Mouse (Mus musculus) heart, adult 11 months (tissue): ENCODE results near the gene Rora.

Experiments
- DNase-seq: peaks from one replicate; pipeline ENCODE4 v3.0.0; 2022

The Rora gene

DNA sequence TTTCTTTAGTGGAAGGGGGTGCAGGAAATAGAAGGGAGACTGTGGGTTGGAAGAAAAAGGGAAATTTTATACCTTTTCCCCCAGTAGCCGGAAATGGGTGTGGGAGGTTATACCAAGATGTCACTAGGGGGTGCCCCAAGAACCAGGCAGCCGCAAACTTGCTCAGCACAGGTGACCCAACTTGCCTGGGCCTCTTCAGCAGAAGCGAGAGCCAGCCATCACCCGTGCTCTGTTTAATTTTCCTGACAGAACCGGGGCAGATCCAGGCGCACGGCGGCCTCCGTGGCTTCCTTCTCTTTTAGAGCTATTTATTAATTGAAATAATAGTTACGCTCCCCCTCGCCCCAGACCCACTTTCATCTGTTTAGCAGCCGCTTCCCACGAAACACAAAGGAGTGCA, 313.0 kb downstream of the Rora start:
- no peak for DNase-seq

DNA sequence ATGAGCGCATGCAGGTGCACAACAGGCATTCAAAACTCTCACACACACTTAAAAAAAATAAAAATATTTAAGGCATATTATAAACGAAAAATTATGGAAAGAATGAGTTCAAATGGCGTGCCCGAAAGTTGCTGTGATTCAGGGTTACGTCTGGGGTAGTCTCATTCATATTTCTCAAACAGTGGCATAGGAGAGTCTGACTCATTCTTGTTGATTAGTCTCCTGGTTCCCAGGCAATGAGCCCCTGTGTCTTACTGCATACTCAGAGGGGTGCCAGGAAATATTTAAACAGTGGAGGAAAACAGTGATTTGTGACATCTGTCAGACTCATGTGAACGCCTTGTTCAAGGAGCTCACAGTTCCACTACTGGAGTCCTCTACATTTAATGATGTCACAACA, 316.5 kb downstream of the Rora start:
- no peak for DNase-seq

DNA sequence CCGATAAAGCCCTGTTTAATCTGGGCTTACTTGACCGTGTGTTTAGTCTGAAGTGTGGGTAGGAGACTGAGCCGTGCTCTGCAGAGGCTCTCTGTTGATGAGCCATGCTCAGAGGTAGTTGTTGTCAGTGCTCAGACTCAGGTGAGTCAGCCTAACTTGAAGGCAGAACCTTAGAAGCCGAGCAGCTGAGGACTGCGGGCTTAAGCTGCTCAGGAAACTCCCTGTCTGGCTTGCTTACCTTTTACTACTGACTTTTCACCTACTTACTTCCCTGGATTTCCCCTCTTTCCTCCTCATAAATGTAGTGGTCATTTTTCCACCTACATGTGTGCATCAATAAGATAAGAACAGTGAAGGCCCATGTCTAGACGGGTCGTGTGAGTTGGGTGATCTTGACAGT, 318.7 kb downstream of the Rora start:
- DNase-seq: no peak

DNA sequence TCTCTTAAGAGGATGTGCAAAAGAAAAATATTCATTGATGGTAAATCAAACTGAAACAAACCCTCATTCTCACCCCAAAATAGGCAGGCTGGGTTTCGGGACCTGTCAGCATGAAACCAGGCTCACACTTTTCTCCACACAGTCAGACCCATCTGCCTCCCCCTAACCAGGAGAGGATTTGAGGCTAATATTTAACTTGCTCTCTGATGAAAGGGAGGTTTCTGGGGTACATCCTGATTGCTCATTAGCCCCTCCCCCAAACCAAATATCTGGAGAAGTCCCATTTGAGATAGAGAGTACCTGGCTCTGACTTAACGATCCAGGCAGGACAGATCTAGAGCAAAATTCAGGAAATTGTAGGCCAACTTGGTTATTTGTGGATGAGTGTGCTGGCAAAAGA, 320.9 kb downstream of the Rora start:
- no peak for DNase-seq

DNA sequence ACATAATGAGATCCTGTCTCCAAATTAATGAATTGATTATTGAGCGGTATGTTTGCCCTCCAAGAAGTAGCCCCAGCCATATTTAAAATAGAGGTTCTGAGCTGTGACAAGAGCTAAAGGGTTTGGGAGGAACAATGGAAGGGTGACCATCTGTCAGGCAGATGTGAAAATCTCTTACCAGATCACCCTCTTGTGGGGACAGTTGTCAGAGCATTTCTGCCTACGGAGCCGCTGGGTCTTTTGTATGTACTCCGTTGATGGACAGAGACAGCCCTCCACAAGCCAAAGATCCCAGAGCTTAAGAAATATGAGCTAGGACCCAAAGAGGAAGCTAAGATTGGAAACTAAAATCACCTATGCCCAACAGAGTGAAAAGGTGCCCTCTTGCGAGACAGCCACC, 322.6 kb downstream of the Rora start:
- no peak for DNase-seq

DNA sequence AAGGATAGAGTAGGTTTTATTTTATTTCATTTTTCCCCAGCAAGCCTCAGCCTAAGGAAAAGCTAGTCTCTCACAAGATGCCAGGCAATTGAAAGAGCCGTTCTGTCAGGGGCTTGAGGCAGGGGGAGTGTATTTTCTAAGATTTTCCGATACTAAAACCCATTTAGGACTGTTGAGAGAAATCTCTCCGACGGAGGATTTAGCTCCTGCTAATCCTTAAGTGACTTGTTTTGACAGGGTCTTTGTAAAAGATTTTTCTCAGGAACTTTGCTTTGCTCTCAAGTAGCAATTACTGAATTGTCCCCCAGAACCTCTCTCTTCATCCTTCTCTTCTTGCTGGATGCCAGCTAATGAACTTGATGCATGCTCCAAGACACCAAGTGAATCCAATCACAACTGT, 323.3 kb downstream of the Rora start:
- no peak for DNase-seq

DNA sequence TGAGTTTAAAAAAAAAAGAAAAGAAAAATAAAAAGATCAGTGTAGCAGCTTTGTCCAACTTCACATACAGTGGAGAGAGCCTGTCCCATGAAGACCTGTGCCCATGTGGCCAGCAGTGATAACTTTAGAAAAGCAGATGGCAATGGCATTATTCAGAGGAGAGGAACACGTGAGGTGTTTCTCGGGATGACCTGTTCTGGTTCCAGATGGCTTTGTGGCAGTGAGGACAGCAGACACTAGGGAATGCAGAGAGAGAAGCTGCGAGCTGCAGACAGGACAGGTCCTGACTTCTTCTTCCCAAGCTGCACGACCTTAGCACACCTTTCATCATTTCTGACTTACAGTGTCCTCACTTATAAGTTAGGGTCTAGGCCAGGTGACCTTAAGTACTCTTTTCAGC, 325.1 kb downstream of the Rora start:
- no peak for DNase-seq

DNA sequence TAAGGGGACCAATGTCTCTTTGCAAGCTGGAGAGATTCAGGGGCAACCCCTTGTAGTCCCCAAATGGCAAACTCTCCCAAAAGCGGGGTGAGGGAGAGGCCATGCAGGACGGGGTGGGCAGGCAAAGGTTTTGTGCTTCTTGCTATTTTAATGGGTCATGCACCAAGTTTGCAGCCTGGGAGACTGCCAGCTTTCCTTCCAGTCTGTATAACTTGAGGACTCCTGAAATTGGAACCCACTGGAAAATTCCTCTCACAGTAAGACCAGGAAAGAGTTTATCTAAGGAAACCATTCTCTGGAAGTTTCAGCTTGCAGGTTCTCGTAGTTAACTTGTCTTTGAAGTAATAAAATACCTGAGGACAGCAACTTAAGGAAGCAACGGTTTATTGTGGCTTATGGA, 326.5 kb downstream of the Rora start:
- no peak for DNase-seq

DNA sequence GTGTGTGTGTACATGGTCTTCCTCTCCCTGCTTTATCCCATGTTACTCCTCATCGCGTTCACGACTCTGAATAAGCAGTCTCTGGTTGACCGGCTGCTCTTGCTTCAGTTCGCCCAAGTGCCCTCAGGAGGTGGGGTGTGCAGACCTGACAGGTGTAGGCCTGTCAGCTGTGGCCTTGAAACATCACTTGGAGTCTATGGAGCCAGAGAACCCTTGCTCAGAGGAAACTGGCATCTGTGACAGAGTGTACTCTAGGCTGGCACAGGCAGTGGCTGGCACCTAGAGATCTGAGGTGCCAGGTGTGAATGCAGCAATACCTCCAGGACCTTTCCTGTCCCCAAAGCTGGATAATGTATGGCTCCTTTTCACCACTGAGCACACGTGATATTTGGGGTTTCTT, 331.5 kb downstream of the Rora start:
- DNase-seq: peak; percentile 85

DNA sequence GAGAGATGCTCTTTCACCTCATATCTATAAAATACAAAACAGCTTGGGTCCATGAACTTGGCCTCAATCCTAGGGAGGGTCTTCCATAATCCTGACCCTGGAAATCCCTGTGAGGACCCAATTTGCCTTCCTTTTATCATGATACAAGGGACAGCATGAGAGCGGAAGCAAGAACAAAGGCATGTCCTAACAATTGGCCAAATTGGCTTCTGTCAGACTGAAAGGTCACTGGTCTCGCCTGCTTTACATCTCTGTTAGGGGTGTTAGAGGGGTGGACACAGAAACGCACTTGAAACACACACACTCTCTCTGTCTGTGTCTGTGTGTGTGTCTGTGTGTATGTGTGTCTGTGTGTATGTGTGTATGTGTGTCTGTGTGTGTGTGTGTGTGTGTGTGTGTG, 332.2 kb downstream of the Rora start:
- DNase-seq: no peak

DNA sequence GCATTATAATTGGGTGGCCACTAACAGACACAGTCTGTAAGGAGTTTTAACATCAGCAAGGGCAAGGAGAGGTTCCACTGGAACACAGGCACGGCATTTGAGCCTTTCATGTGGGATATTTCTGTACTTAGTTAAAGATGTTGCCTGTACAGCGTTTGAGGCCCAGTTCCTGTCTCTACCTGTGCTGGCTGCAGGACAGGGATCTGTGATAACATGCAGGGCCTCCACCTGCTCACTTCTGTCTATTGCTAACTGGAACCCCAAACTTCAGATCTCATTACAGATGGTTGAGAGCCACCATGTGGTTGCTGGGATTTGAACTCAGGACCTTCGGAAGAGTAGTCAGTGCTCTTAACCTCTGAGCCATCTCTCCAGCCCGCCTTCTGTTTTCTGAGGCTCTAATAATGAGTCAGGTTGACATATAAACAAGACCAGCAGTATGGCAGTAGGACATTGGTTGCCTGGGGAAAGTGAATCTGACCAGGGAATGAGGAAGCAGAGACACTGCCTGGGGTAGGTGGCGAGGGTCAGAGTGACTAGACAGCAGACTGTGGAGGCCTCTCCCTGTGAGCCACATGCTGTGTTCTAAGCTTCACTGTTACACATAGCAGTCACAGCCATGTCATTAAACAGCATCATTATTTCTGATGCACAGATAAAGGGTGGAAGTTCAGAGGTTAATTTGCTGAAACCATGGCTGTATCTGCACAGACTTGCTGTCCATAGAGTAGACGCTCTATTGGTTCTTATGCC, 333.9 kb downstream of the Rora start:
- DNase-seq: peak; percentile 71

DNA sequence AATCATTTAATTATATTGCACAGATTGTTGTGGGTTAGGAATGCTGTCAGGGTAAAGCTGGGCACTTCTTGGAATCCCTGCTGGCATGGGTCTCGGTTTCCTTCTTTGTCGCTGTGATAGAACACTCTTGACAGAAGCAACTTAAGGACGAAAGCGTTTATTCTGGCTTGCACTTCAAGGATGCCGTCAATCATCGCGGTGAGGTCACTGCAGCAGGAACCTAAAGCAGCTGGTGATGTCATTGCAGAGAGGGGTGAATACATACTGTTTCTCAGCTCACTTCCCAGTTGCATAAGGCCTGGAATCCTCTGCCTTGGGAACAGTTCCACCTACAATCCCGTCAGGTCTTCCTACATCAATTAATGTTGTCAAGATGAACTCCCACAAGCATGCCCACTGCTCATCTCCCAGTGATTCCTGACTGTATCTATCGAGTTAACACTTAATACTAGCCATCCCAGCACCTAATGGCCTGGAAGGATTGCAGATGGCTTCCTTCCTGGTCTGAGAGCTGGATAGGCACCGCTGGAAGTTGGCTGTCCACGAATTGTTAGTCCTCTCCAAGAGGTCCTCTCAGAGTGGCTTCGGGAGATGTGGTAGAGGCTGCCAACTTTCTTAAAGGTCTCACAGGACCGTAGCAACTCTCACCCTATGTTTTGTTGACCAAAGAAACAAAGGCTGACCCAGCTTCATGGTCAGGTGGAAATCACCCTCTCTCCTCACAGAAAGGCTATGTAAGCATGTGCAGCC, 334.8 kb downstream of the Rora start:
- DNase-seq: peak; percentile 86

DNA sequence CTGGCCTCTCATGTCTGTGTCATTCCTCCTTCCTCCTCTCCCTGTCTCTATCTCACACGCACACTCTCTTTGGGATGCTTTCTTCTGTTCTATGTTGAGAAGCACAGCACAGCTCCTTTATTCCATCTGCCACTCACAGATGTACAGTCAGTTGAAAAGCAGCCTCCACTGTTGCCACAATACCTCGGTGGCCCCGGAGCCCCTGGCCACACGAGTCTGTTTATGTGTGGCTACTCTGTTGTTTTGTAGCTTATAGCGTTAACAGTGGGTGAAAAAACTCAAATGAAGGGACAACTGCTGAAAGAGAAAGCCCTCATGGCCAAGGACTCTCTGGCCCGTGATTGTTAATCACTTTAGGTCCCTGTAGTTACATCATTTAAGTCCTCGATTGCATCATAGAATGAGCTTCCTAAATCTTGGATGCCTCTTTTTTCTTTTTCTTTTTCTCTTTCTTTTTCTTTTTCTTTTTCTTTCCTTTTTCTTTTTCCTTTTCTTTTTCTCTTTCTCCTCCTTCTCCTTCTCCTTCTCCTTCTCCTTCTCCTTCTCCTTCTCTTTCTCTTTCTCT, 336.4 kb downstream of the Rora start:
- DNase-seq: peak; percentile 86

DNA sequence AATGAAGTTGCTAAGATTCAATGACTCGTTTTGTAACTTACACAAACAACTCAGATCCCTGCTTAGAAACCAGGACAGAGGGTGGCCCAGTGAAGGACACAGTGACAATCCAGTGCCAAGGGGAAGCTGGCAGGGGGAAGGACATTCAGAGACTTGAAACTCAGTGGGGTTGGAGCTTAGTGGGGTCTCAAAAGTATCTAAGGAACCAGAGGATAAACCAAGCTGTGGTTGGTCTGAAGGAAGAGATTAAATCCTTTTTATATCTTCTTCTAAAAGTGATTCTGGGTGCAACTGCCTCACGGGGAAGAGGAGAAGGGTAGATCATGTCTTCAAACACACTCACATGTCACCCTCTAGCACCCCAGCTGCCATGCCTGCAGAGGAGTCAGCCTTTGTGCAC, 340.3 kb downstream of the Rora start:
- DNase-seq: peak; percentile 62

DNA sequence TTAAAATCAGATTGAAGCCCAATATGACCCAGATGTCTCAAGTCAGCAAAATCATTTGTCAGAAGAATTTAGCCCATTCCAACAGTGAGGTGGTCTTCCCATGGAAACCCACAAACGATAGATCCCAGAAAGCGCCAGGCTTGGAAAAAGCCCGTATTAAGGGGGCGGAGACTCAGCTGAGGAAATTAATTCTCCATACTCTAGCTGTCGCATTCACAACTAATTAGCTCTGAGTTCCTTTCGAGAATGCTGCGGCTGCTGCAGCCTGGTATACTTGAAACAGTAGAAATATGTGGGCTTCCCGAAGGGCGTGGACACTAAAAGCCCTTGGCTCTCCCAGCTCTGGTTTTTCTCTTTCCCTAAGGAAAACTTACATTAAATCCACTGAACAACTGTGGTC, 345.4 kb downstream of the Rora start:
- DNase-seq: peak; percentile 64

DNA sequence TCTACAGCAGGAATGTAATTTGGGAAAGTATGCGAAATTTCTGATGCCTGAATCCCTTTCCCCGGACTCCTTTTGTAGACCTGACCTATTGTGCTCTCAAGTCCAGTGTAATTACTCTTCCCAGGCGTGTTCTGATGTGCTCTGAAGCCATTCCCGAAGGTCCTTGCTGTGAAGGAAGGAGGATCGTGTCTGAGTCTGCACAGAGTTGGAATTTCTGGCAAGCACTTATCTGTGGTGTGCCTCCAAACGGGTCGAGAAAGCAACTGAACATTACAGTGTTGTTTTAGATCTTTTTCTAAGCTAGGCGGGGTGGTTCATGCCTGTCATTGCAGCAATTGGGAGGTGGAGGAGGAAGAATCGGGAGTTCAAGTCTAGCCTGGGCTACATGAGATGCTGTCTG, 350.9 kb downstream of the Rora start:
- peak; percentile 89 for DNase-seq

DNA sequence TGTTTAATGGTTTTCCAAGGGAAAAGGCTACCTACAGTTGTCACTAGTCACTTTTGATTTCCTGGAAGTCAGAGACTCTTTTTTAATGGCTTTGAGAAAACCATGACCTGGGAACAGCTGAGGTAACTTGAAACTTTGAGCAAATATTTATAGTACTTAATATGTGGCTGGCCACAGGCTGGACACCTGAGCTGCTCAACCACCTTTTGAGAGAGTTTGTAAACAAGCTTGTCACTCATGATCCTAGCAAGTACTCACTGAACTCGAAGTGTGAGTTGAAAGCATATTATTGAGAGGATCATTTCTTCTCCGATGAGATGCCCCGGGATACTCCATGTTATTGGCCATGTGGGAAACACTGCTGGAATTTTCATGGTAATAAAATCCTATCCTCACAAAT, 353.1 kb downstream of the Rora start:
- DNase-seq: peak; percentile 3

DNA sequence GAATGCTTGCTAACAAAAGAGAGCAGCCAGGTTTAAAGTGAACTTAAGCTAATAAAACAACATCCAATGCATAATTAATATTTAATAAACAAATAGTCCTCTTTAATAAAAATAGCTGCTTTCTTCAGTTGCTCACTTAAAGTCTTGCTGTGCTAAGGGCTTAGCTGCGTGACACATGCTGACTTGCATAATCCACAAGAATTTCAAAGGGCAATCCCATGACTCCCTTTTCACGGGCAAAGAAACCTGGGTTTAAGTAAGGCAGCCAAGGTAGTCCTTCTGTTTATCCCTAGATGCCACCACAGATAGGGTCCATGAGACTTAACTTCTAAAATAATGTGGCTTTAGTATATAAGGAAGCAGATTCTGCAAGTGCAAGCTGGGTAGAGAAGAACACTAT, 355.1 kb downstream of the Rora start:
- DNase-seq: peak; percentile 39

DNA sequence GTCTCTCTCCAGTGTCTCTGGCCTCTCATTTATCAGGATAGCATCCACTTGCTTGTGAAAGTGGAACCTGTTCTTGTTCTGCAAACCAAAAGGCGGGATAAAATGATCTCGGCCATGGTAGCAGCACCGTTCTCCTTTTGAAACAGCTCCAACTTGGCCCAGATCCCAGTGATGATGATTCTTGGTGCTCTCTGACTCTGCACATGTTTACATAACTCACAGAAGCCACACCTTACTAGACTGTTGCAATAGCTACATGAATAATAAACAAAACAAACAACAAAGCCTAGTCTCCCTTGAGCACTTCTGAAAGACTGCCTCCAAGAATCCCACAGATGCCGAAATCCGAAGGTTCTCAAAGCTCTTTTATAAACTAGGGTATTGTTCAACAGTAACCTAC, 357.3 kb downstream of the Rora start:
- peak; percentile 89 for DNase-seq

DNA sequence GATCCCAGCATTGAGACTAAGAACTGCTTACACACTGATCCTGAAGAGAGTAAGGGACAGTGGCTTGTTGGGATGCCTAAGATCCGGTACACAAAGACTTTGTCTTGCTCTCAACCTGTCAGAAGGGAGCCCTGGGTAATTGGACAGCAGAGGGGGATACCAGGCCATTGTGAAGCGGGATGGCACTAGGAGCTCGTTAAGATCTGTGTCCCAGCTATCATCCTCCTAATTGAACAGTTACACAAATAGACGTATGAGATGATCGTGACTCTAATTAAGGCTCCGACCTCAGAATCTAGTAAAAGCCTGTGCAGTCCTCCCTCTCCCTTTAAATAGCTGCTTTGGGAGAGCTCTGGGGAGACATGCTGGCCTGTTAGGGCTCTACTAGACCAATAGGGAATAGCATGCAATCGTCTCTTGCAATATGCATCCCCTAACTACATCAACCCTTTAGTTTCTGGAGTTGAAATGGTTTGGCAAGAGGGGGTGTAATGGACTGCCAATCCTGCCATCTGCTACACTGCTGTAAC, 359.7 kb downstream of the Rora start:
- peak; percentile 60 for DNase-seq

DNA sequence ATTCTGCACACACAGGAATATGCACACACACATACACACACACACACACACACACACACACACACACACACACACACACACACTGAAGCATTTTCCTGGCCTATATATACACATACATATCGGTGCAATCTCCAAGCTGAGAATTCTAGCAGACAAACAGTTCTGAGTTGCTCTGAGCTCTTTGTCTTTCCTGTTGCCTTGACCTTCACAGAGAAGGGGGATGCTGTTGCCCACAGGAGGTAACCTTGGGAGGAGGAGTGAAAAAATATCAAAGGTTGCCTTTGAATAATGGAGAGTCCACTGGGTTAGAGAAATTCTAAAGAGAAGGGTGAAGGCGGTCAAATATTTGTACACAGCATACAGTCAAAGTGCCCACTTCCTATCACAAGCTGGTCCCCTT, 360.6 kb downstream of the Rora start:
- DNase-seq: peak; percentile 62

DNA sequence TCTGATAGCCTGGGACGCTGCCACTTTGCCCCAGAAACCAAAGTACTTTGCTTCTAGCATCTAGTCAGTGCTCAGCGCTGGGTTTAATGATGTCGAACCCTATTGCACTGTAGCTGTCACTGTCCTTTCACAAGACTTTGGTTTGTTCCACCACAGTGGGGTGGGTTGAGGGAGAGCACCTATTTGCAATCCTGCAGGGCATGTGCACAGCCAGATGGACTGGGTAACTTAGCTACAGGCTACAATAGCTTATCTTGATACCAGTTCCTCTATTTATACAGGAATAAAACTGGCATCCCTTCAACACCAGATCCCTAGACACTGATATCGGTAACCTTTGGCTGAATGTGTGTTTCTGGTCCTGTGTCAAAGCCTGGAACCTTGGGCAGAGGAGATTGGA, 366.8 kb downstream of the Rora start:
- DNase-seq: peak; percentile 68

DNA sequence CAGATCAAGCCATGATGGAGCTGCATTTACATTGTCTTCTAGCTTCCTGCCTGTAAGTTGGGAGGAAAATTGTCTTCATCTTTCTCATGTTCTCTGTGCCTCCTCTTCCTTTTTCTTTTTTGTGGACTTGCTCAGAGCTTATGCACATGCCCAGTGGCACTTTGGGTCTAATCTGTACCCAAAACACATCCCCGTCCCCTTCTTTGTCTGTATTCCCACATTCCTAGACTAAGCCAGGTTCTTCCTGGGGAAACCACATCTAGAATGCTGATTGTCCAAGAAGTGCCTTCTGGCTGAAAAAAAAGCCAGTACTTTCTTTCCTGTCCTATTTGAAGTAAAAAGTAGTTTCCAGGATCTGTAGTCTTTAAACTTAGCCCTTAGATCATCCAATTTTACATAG, 367.9 kb downstream of the Rora start:
- DNase-seq: peak; percentile 40

DNA sequence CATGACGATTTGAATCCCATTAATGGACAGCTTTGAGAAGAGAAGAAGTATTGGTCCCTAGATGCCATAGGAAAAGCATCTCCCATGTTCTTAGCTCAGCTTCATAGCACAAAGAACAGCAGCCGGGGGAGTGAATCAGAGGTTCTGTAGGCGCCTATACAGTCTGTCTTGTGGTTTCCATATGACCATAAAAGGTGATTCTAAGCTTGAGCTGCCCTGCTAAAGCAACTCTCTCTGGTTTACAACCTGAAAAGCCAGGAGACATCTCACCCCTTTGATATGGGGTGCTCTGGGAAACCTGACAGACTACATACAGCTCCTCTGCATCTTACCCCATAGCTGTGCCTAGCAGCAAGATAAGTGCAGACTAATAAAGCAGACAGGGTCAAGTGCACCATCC, 369.7 kb downstream of the Rora start:
- DNase-seq: no peak
